In genomic region chr4:139043600-139043999, GRCm38 (mm10) we compare ENCODE assay signal across 19 mouse cellular contexts. TPM values are rescaled to one million over a fixed set of nuclear protein-coding genes. Genes with fewer than 3 reads are reported as not detected.
"Had no signal": no experiment of that assay in that cellular context is flagged by ENCODE, and none has a peak within 500 bp of the region (broad histone marks: within the 10 kb centered on the region; RNA-seq: fewer than 3 reads in every experiment).

No protein-coding gene starts in this region.

- H3K9me3 ChIP-seq: lung, embryonic 15.5 days; neural tube, embryonic 12.5 days; stomach, embryonic 15.5 days had no signal

- H3K4me1 ChIP-seq: limb, embryonic 13.5 days; liver, embryonic 12.5 days; stomach, embryonic 15.5 days had no signal

- H3K9ac ChIP-seq: limb, embryonic 13.5 days; liver, embryonic 12.5 days; lung, embryonic 15.5 days; neural tube, embryonic 12.5 days; stomach, embryonic 15.5 days had no signal

- H3K36me3 ChIP-seq: limb, embryonic 13.5 days; liver, embryonic 12.5 days; lung, embryonic 15.5 days; midbrain, embryonic 10.5 days; neural tube, embryonic 12.5 days; stomach, embryonic 15.5 days had no signal

- H3K4me2 ChIP-seq: limb, embryonic 13.5 days; liver, embryonic 12.5 days; lung, embryonic 15.5 days; neural tube, embryonic 12.5 days; stomach, embryonic 15.5 days had no signal

- H3K27ac ChIP-seq: kidney, postnatal 0 days; limb, embryonic 13.5 days; liver, embryonic 12.5 days; lung, embryonic 15.5 days; midbrain, embryonic 10.5 days; neural tube, embryonic 12.5 days; stomach, embryonic 15.5 days had no signal

- DNase-seq: kidney, adult 8-10 months; kidney, postnatal 36 days; layer of hippocampus, adult 9-11 months; layer of hippocampus, postnatal 36 days; midbrain, embryonic 14.5 days; right cerebral cortex, postnatal 4 days; thymus, adult 2 months; thymus, postnatal 36 days had no signal

- H3K27me3 ChIP-seq: neural tube, embryonic 12.5 days; stomach, embryonic 15.5 days had no signal

- H3K4me3 ChIP-seq: limb, embryonic 13.5 days; liver, embryonic 12.5 days; lung, embryonic 15.5 days; midbrain, embryonic 10.5 days; neural tube, embryonic 12.5 days; stomach, embryonic 15.5 days had no signal

- ATAC-seq: intestine, postnatal 0 days; liver, embryonic 12.5 days had no signal

RNA-seq across cellular contexts. Expression of gene Htr6, which starts 31.8 kb away (rescaled TPM):
- total RNA-seq: neutrophil, adult 5-6 weeks had no signal
- polyA plus RNA-seq: intestine, postnatal 0 days; liver, embryonic 12.5 days; liver, embryonic 16.5 days; lung, embryonic 15.5 days; midbrain, embryonic 10.5 days; neural tube, embryonic 12.5 days; spleen, adult 2 months; stomach, embryonic 15.5 days; thymus, adult 2 months had no signal

RNA-seq across cellular contexts. Expression of gene Nbl1, which starts 49.2 kb away (rescaled TPM):
- total RNA-seq: neutrophil, adult 5-6 weeks had no signal
